Mouse (Mus musculus): ENCODE measurements around the gene Tmco1. TPM values are rescaled to one million over a fixed set of nuclear protein-coding genes. Genes with fewer than 3 reads are reported as not detected.

Tmco1 gene
- total and polyA plus RNA-seq, 3 experiments: 110 to 128 TPM; not detected in 1

GRCm38 (mm10) chr1:167269856-167270270, 38.3 kb upstream of the Tmco1 start:
- Histone ChIP-seq H3K27me3 (ENCODE audit: control insufficient read depth in 1 of 2, insufficient read depth in 2 of 2, low read length in 2 of 2) (no peaks in the 10 kb centered on the region), H3K4me3 (ENCODE audit: control insufficient read depth in 1 of 2, insufficient read depth in 1 of 2, low read depth in 2 of 2, low read length in 2 of 2) (no peak overlapping the region), H3K9me3 (replicated peaks; ENCODE audit: insufficient read depth, low read length) (no peaks in the 10 kb centered on the region), H3K36me3 (ENCODE audit: control insufficient read depth in 1 of 2, insufficient read depth in 2 of 2, low read length in 2 of 2) (peaks cover 5 to 63% of the 10 kb centered on the region in 2 experiments; a peak in 3 of 4 replicates), H3K9ac (ENCODE audit: control insufficient read depth, low read depth, low read length, poor library complexity, severe bottlenecking) (no peak overlapping the region), H3K79me2 (ENCODE audit: control insufficient read depth, insufficient read depth, low read length, poor library complexity) (peaks cover 92% of the 10 kb centered on the region), H3K4me1 (ENCODE audit: control insufficient read depth in 1 of 2, insufficient read depth in 2 of 2, low read length in 2 of 2) (peaks cover 32 to 61% of the 10 kb centered on the region in 2 experiments), H3K27ac (ENCODE audit: control insufficient read depth, low read depth, low read length) (peak overlapping the region; percentile 62)
- DNase-seq (ENCODE audit: low read depth, low spot score): no peak
- TF ChIP-seq ZKSCAN1 (IDR thresholded peaks at IDR 0.05; ENCODE audit: low read depth, low read length) (no peak), ZMIZ1 (IDR thresholded peaks at IDR 0.05; ENCODE audit: low read depth, low read length) (no peak), HCFC1 (IDR thresholded peaks at IDR 0.05; ENCODE audit: low read depth, low read length) (no peak), NRF1 (IDR thresholded peaks at IDR 0.05; ENCODE audit: insufficient read depth, low read depth, low read length, poor library complexity, severe bottlenecking) (no peak), MAFK (IDR thresholded peaks at IDR 0.05; ENCODE audit: borderline replicate concordance, low read depth, low read length) (no peak), BHLHE40 (IDR thresholded peaks at IDR 0.05; ENCODE audit: borderline replicate concordance, low read depth, low read length) (no peak), MXI1 (IDR thresholded peaks at IDR 0.05; ENCODE audit: low read depth, low read length) (0 out of 2 replicates have a peak, but pooled peaks have one; percentile 38), MAX (IDR thresholded peaks at IDR 0.05; ENCODE audit: low read length) (no peak), POLR2AphosphoS5 (IDR thresholded peaks at IDR 0.05; ENCODE audit: borderline replicate concordance, low read depth, low read length) (no peak)

GRCm38 (mm10) chr1:167270342-167271111, 37.7 kb upstream of the Tmco1 start:
- H3K4me3 ChIP-seq (ENCODE audit: control insufficient read depth in 1 of 2, insufficient read depth in 1 of 2, low read depth in 2 of 2, low read length in 2 of 2): no peak overlapping the region
- H3K9me3 ChIP-seq (replicated peaks; ENCODE audit: insufficient read depth, low read length): no peaks in the 10 kb centered on the region
- peaks cover 34 to 64% of the 10 kb centered on the region in 2 experiments for H3K4me1 ChIP-seq (ENCODE audit: control insufficient read depth in 1 of 2, insufficient read depth in 2 of 2, low read length in 2 of 2)
- H3K27ac ChIP-seq (ENCODE audit: control insufficient read depth, low read depth, low read length): peak overlapping the region; percentile 17
- TF ChIP-seq NRF1 (IDR thresholded peaks at IDR 0.05; ENCODE audit: insufficient read depth, low read depth, low read length, poor library complexity, severe bottlenecking): no peak
- 0 out of 4 replicates have a peak, but pooled peaks of 1 of the 2 experiments have one; percentile 19 for TF ChIP-seq USF2 (IDR thresholded peaks at IDR 0.05; ENCODE audit: borderline replicate concordance in 1 of 2, insufficient read depth in 1 of 2, low read depth in 1 of 2, low read length in 2 of 2)
- peak; percentile 69 for TF ChIP-seq USF1 (IDR thresholded peaks at IDR 0.05; ENCODE audit: low read depth, low read length)
- H3K9ac ChIP-seq (ENCODE audit: control insufficient read depth, low read depth, low read length, poor library complexity, severe bottlenecking): no peak overlapping the region
- peaks cover 92% of the 10 kb centered on the region for H3K79me2 ChIP-seq (ENCODE audit: control insufficient read depth, insufficient read depth, low read length, poor library complexity)
- no peaks in the 10 kb centered on the region for H3K27me3 ChIP-seq (ENCODE audit: control insufficient read depth in 1 of 2, insufficient read depth in 2 of 2, low read length in 2 of 2)
- H3K36me3 ChIP-seq (ENCODE audit: control insufficient read depth in 1 of 2, insufficient read depth in 2 of 2, low read length in 2 of 2): peaks cover 5 to 69% of the 10 kb centered on the region in 2 experiments; a peak in 3 of 4 replicates
- no peak for DNase-seq (ENCODE audit: low read depth, low spot score)
